Mouse (Mus musculus) mature B cell (primary cell): ENCODE results near the gene Stk39.

Experiments
- in situ Hi-C: fragments of 300-500 bp; cut with MboI; formaldehyde crosslinking; loops from 2 replicates; pipeline ENCODE4 v1.14.3; 2019

The Stk39 gene

GRCm38 (mm10) chr2:68471759-68472550 is at the start of gene Stk39:
Gene Stk39 (minus strand): TSS chr2:68472268.
- in situ Hi-C loops = no loop called here

- in situ Hi-C loops = no loop called here
Measured at GRCm38 (mm10) chr2:68515409-68515808, 43.3 kb upstream of the Stk39 start.

- in situ Hi-C loops = no loop called here
Measured at GRCm38 (mm10) chr2:68503202-68503601, 31.1 kb upstream of the Stk39 start.

GRCm38 (mm10) chr2:68502734-68503133 is 30.7 kb upstream of the Stk39 start:
- in situ Hi-C loops = no loop called here

GRCm38 (mm10) chr2:68502236-68502635 is 30.2 kb upstream of the Stk39 start:
- in situ Hi-C loops = no loop called here

- in situ Hi-C loops = no loop called here
Measured at GRCm38 (mm10) chr2:68486275-68486674, 14.2 kb upstream of the Stk39 start.

GRCm38 (mm10) chr2:68485141-68485540 is 13.1 kb upstream of the Stk39 start:
- in situ Hi-C loops = no loop called here

GRCm38 (mm10) chr2:68482896-68483295 is 10.8 kb upstream of the Stk39 start:
- in situ Hi-C loops = no loop called here

GRCm38 (mm10) chr2:68479823-68480222 is 7.8 kb upstream of the Stk39 start:
- in situ Hi-C loops = no loop called here

GRCm38 (mm10) chr2:68472921-68473320 is 853 bp upstream of the Stk39 start:
- in situ Hi-C loops = no loop called here

GRCm38 (mm10) chr2:68472551-68472910 is 463 bp upstream of the Stk39 start:
- in situ Hi-C loops = no loop called here

- in situ Hi-C loops = no loop called here
Measured at GRCm38 (mm10) chr2:68470891-68471758, 943 bp downstream of the Stk39 start.

- in situ Hi-C loops = no loop called here
Measured at GRCm38 (mm10) chr2:68469491-68469890, 2.6 kb downstream of the Stk39 start.

- in situ Hi-C loops = no loop called here
Measured at GRCm38 (mm10) chr2:68468698-68469097, 3.4 kb downstream of the Stk39 start.

- in situ Hi-C loops = no loop called here
Measured at GRCm38 (mm10) chr2:68468259-68468658, 3.8 kb downstream of the Stk39 start.

- in situ Hi-C loops = no loop called here
Measured at GRCm38 (mm10) chr2:68467085-68467978, 4.7 kb downstream of the Stk39 start.

GRCm38 (mm10) chr2:68466124-68467070 is 5.7 kb downstream of the Stk39 start:
- in situ Hi-C loops = no loop called here

GRCm38 (mm10) chr2:68465266-68466123 is 6.6 kb downstream of the Stk39 start:
- in situ Hi-C loops = no loop called here

GRCm38 (mm10) chr2:68464456-68464855 is 7.6 kb downstream of the Stk39 start:
- in situ Hi-C loops = no loop called here

GRCm38 (mm10) chr2:68463801-68464200 is 8.3 kb downstream of the Stk39 start:
- in situ Hi-C loops = no loop called here
